Mouse (Mus musculus): ENCODE data around the gene Smyd4.

- TF ChIP-seq CTCF (IDR thresholded peaks at IDR 0.05; ENCODE audit: extremely low read depth, insufficient read depth, insufficient read length, insufficient replicate concordance), result no peak
- TF ChIP-seq POLR2A (IDR thresholded peaks at IDR 0.05; ENCODE audit: low read depth, low read length), result no peak
Observed at GRCm38 (mm10) chr11:75299786-75300185, 48.4 kb upstream of the Smyd4 start.
